Mouse (Mus musculus) CH12.LX (cell line): ENCODE measurements around the gene Zdhhc1. TPM values are rescaled to one million over a fixed set of nuclear protein-coding genes. Genes with fewer than 3 reads are reported as not detected.

ENCODE experiments used
- DNase-seq: peaks from one replicate; pipeline ENCODE4 v3.0.0-alpha.2; 2013; ENCODE audit errors: extremely low read depth
- H3K27ac ChIP-seq: 2 replicates; pipeline ENCODE4 v1.5.1; 2012; ENCODE audit warnings: low read depth, mild to moderate bottlenecking, control low read depth, moderate library complexity; ENCODE audit not compliant: insufficient read depth
- H3K27me3 ChIP-seq: replicated peaks from 2 replicates; pipeline ENCODE3; 2012; ENCODE audit warnings: inconsistent platforms
- H3K36me3 ChIP-seq, 2 experiments: replicated peaks in 1 of 2; 2 replicates each; pipeline versions ENCODE3 to v1.6.1; 2012; ENCODE audit warnings: inconsistent platforms in 1 of 2, low read length in 1 of 2, mild to moderate bottlenecking in 1 of 2, mixed read lengths in 1 of 2, moderate library complexity in 1 of 2; ENCODE audit not compliant: control insufficient read depth in 1 of 2, insufficient read depth in 1 of 2
- H3K4me1 ChIP-seq, 2 experiments: 2 replicates each; pipeline ENCODE4 v1.6.1; 2012; ENCODE audit warnings: inconsistent platforms in 1 of 2, moderate library complexity in 1 of 2; ENCODE audit not compliant: insufficient read depth in 2 of 2, control insufficient read depth in 1 of 2
- H3K4me2 ChIP-seq: 2 replicates; pipeline ENCODE4 v1.6.1; 2012; ENCODE audit warnings: low read depth, mild to moderate bottlenecking, control low read depth; ENCODE audit not compliant: poor library complexity, insufficient read depth, severe bottlenecking
- H3K4me3 ChIP-seq, 3 experiments: fragments of 150-350 bp in 1 of 3; sonication (generic) in 1 of 3; replicated peaks in 1 of 3; 2 replicates each; pipeline versions ENCODE3 to v1.5.1; 2011 to 2012; ENCODE audit warnings: low read depth in 2 of 3, low read length in 2 of 3, mild to moderate bottlenecking in 2 of 3, moderate library complexity in 2 of 3, control low read depth in 1 of 3, improper control_type of control experiment in 1 of 3, inconsistent platforms in 1 of 3, mixed read lengths in 1 of 3; ENCODE audit not compliant: poor library complexity in 1 of 3
- H3K79me2 ChIP-seq: replicated peaks from 2 replicates; pipeline ENCODE4 v1.6.1; 2012; ENCODE audit warnings: mild to moderate bottlenecking, moderate library complexity; ENCODE audit not compliant: control insufficient read depth, poor library complexity, insufficient read depth, severe bottlenecking; ENCODE audit errors: extremely low read depth
- H3K9ac ChIP-seq: 2 replicates; pipeline ENCODE4 v1.6.1; 2012; ENCODE audit warnings: low read depth, mild to moderate bottlenecking, control low read depth, moderate library complexity; ENCODE audit not compliant: insufficient read depth
- H3K9me3 ChIP-seq: replicated peaks from 2 replicates; pipeline ENCODE3; 2012; ENCODE audit warnings: low read length, inconsistent platforms, mixed read lengths
- BHLHE40 ChIP-seq: IDR thresholded peaks from 2 replicates; pipeline ENCODE4 v1.6.1; 2011; ENCODE audit warnings: mild to moderate bottlenecking, low read depth, low read length, improper control_type of control experiment
- CTCF ChIP-seq, 2 experiments: IDR thresholded peaks in 1 of 2; conservative IDR thresholded peaks in 1 of 2; 2 replicates each; pipeline ENCODE4 v1.5.1; 2011 to 2012; ENCODE audit warnings: low read depth in 2 of 2, low read length in 2 of 2, improper control_type of control experiment in 1 of 2, inconsistent platforms in 1 of 2, mild to moderate bottlenecking in 1 of 2, moderate library complexity in 1 of 2
- ELF1 ChIP-seq: IDR thresholded peaks from 2 replicates; pipeline ENCODE4 v1.6.1; 2014; ENCODE audit warnings: low read depth, mild to moderate bottlenecking, inconsistent platforms, low read length, improper control_type of control experiment
- ETS1 ChIP-seq: conservative IDR thresholded peaks from 2 replicates; pipeline ENCODE4 v1.6.1; 2012; ENCODE audit warnings: low read depth, mild to moderate bottlenecking, inconsistent platforms, low read length, improper control_type of control experiment, moderate library complexity
- HCFC1 ChIP-seq: IDR thresholded peaks from 2 replicates; pipeline ENCODE4 v1.6.1; 2012; ENCODE audit warnings: low read depth, mild to moderate bottlenecking, inconsistent platforms, low read length, improper control_type of control experiment
- JUND ChIP-seq: conservative IDR thresholded peaks from 2 replicates; pipeline ENCODE4 v1.6.1; 2011; ENCODE audit warnings: low read depth, low read length, improper control_type of control experiment
- MAFK ChIP-seq: IDR thresholded peaks from 2 replicates; pipeline ENCODE4 v1.6.1; 2011; ENCODE audit warnings: low read length, improper control_type of control experiment; ENCODE audit not compliant: insufficient replicate concordance
- MXI1 ChIP-seq: IDR thresholded peaks from 2 replicates; pipeline ENCODE4 v1.6.1; 2011; ENCODE audit warnings: mild to moderate bottlenecking, low read depth, low read length, improper control_type of control experiment
- POLR2AphosphoS2 ChIP-seq: IDR thresholded peaks from 2 replicates; pipeline ENCODE4 v1.6.1; 2011; ENCODE audit warnings: low read depth, low read length, improper control_type of control experiment
- UBTF ChIP-seq: IDR thresholded peaks from 2 replicates; pipeline ENCODE4 v1.6.1; 2012; ENCODE audit warnings: low read depth, mild to moderate bottlenecking, inconsistent platforms, low read length, improper control_type of control experiment, moderate library complexity
- USF1 ChIP-seq: IDR thresholded peaks from 2 replicates; pipeline ENCODE4 v1.6.1; 2014; ENCODE audit warnings: low read depth, mild to moderate bottlenecking, inconsistent platforms, low read length, improper control_type of control experiment
- USF2 ChIP-seq: conservative IDR thresholded peaks from 2 replicates; pipeline ENCODE4 v1.6.1; 2011; ENCODE audit warnings: low read depth, low read length, improper control_type of control experiment
- ZC3H11A ChIP-seq: IDR thresholded peaks from 2 replicates; pipeline ENCODE4 v1.6.1; 2012; ENCODE audit warnings: low read depth, mild to moderate bottlenecking, inconsistent platforms, low read length, improper control_type of control experiment
- ZKSCAN1 ChIP-seq: IDR thresholded peaks from 2 replicates; pipeline ENCODE4 v1.6.1; 2012; ENCODE audit warnings: low read depth, inconsistent platforms, low read length, improper control_type of control experiment, borderline replicate concordance
- ZMIZ1 ChIP-seq: IDR thresholded peaks from 2 replicates; pipeline ENCODE4 v1.6.1; 2012; ENCODE audit warnings: low read depth, mild to moderate bottlenecking, inconsistent platforms, low read length, improper control_type of control experiment
- ZNF384 ChIP-seq: IDR thresholded peaks from 2 replicates; pipeline ENCODE4 v1.6.1; 2012; ENCODE audit warnings: low read depth, low read length, improper control_type of control experiment, inconsistent platforms
- dilution Hi-C: fragments of 300-500 bp; cut with MboI; formaldehyde crosslinking; loops from 2 replicates; pipeline ENCODE4 v1.14.3; 2020; ENCODE audit warnings: low sequenced_read_pairs; ENCODE audit not compliant: extremely low pct_unique_long_range_greater_than_20kb, extremely low pct_ligation_motif_present
- in situ Hi-C: fragments of 300-500 bp; cut with MboI; formaldehyde crosslinking; loops from 3 replicates; pipeline ENCODE4 v1.14.3; 2019; ENCODE audit warnings: low sequenced_read_pairs, low pct_ligation_motif_present, low pct_unique_long_range_greater_than_20kb, mixed read lengths
- polyA plus RNA-seq: library from polyadenylated mRNA; unstranded; fragments of >175 nt; gene quantifications from 2 replicates; pipeline ENCODE4 v1.2.1, GENCODE M21; 2012; ENCODE audit warnings: low read depth; ENCODE audit not compliant: insufficient read length
- total RNA-seq, 2 experiments: library from RNA; depleted of rRNA; stranded (reverse); fragments of 300-350 nt in 1 of 2; fragments of >200 nt in 1 of 2; gene quantifications; 2 replicates each; pipeline ENCODE4 v1.2.3; 2012 to 2014

The Zdhhc1 gene
- total and polyA plus RNA-seq, 3 experiments: 1.6 to 3.6 (median 2.6) TPM

DNA sequence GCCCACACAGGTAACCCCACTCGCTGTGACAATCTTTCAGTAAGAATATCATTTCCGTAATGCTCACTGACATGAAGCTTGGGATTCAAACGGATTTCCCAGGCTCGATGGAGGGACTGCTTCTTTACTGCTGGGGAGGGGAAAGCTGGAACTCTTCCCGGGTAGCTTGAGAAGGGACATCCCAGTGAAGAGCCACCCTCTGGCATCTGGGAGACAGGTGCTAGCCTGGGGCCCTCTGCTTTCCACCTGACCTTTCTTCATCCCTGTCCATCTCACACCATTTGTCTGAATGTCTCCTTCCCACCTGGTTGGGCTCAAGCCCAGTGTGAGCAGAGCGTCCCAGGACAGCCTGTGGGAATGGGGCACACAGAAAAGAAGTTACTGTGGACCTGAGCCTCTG lies 30.5 kb downstream of the Zdhhc1 start:
- Histone ChIP-seq H3K27ac (no peak overlapping the region), H3K4me1 (no peaks in the 10 kb centered on the region), H3K79me2 (no peaks in the 10 kb centered on the region), H3K4me2 (no peak overlapping the region), H3K9me3 (no peaks in the 10 kb centered on the region), H3K9ac (no peak overlapping the region), H3K36me3 (peaks cover 0 to 2% of the 10 kb centered on the region in 2 experiments), H3K4me3 (no peak overlapping the region), H3K27me3 (no peaks in the 10 kb centered on the region)
- TF ChIP-seq HCFC1 (no peak), ZKSCAN1 (no peak), ZNF384 (no peak)
- no peak for DNase-seq
- dilution Hi-C loops (no loop called here), in situ Hi-C loops (no loop called here)

- TF ChIP-seq ZC3H11A: no peak
- TF ChIP-seq JUND: no peak
- TF ChIP-seq ELF1: no peak
- TF ChIP-seq MXI1: no peak
- no peak for TF ChIP-seq ZNF384
- TF ChIP-seq UBTF: no peak
- no peak for TF ChIP-seq USF1
- TF ChIP-seq BHLHE40: no peak
- TF ChIP-seq POLR2AphosphoS2: no peak
- TF ChIP-seq HCFC1: no peak
- TF ChIP-seq CTCF (conservative IDR thresholded peaks at IDR 0.05 in 1 of 2, IDR thresholded peaks at IDR 0.05 in 1 of 2; ENCODE audit: low read depth in 2 of 2, low read length in 2 of 2): no peak
- TF ChIP-seq MAFK: no peak
- TF ChIP-seq USF2: no peak
- TF ChIP-seq ZMIZ1: no peak
- TF ChIP-seq ETS1: no peak
- dilution Hi-C loops: no loop called here
- no peaks in the 10 kb centered on the region for H3K4me1 ChIP-seq
Measured at GRCm38 (mm10) chr8:105464595-105464994, 32.1 kb downstream of the Zdhhc1 start.

More at GRCm38 (mm10) chr8:105464595-105464994, 32.1 kb downstream of the Zdhhc1 start:
- no peaks in the 10 kb centered on the region for H3K27me3 ChIP-seq
- no peaks in the 10 kb centered on the region for H3K9me3 ChIP-seq
- H3K4me2 ChIP-seq: no peak overlapping the region
- H3K36me3 ChIP-seq: peaks cover 0 to 2% of the 10 kb centered on the region in 2 experiments
- no peak overlapping the region for H3K27ac ChIP-seq
- H3K79me2 ChIP-seq: no peaks in the 10 kb centered on the region
- no peak for DNase-seq
- no peak overlapping the region for H3K9ac ChIP-seq
- H3K4me3 ChIP-seq: no peak overlapping the region
- in situ Hi-C loops: no loop called here
